Mouse (Mus musculus): Measurements from ENCODE around the gene Sec14l4.
A peak's percentile ranks its signal among the peaks of the same experiment; 100 is the strongest.

Gene Sec14l4

DNA sequence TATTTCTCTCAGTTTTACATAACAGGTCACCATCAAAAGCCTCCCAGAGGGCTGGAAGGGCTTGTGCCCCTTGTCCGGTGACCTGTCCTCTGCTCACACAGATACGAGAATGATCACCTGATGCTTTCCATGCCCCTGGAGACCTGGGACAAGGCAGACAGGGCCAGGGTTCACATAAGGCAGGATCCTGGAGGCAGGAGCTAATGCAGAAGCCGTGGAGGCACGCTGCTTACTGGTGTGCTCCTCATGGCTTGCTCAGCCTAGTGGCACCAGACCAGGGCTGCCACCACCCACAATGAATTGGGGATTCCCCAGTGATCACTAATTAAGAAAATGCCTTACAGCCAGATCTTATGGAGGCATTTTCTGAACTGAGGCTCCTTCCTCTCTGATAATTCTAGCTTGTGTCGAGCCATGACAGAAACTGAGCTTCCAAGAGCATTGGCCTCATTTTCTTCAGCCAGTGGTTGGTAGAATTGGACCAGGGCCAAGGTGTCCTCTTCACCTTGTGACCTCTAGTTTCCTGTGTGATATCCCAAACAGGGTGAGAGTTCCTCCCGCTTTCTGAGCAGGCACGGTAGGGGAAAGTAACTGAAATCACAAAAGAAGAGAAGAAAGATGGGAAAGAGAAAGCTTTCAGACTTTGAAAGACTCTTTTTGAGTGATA is 47.1 kb downstream of the Sec14l4 start:
- DNase-seq (ENCODE audit: extremely low spot score) = no peak

DNA sequence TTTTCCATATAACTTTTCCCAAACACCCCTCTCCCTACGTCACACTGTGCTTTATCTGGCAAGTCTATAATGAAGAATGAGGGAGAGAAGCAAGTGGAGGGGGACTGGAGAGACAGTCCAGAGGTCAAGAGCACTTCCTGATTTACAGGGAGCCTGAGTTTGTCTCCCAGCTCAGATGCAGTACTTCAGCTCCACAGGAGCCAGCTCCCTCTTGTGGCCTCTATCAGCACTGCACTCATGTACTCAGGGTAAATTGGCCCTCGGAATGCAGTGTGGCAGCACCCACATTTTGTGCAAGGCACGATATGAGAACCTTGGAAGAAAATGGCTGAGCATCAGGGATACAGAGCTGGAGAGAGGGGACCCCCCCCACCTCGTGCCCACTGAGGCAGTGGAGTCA is 49.0 kb downstream of the Sec14l4 start:
- DNase-seq (ENCODE audit: extremely low spot score) = peak; percentile 44

- DNase-seq (ENCODE audit: extremely low spot score) = peak; percentile 69
Measured at GRCm38 (mm10) chr11:4083316-4084078, 52.2 kb downstream of the Sec14l4 start.

DNA sequence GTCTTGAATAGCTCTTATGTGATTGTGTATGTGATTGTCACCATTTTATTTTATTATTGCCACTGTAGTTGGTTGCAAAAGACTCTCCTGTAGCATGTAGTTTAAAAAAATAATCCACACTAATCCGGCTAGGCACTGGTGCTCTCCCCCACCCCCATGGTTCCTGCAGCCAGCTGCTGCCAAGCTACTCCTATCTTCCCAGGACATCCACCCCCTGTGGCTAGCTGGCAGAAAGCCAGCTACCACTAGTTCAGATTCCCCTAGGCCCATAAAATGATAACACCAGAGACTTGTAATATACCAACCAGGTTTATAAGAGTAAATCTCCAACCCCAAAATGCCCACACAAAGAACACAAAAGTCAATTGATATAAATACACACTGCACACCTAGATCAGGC is 55.0 kb downstream of the Sec14l4 start:
- DNase-seq (ENCODE audit: extremely low spot score) = no peak

- DNase-seq (ENCODE audit: extremely low spot score) = no peak
Measured at GRCm38 (mm10) chr11:4087267-4087666, 56.0 kb downstream of the Sec14l4 start.

- DNase-seq (ENCODE audit: extremely low spot score) = no peak
Measured at GRCm38 (mm10) chr11:4093459-4094377, 62.5 kb downstream of the Sec14l4 start.

- DNase-seq (ENCODE audit: extremely low spot score) = peak; percentile 68
Measured at GRCm38 (mm10) chr11:4094378-4095170, 63.3 kb downstream of the Sec14l4 start.

DNA sequence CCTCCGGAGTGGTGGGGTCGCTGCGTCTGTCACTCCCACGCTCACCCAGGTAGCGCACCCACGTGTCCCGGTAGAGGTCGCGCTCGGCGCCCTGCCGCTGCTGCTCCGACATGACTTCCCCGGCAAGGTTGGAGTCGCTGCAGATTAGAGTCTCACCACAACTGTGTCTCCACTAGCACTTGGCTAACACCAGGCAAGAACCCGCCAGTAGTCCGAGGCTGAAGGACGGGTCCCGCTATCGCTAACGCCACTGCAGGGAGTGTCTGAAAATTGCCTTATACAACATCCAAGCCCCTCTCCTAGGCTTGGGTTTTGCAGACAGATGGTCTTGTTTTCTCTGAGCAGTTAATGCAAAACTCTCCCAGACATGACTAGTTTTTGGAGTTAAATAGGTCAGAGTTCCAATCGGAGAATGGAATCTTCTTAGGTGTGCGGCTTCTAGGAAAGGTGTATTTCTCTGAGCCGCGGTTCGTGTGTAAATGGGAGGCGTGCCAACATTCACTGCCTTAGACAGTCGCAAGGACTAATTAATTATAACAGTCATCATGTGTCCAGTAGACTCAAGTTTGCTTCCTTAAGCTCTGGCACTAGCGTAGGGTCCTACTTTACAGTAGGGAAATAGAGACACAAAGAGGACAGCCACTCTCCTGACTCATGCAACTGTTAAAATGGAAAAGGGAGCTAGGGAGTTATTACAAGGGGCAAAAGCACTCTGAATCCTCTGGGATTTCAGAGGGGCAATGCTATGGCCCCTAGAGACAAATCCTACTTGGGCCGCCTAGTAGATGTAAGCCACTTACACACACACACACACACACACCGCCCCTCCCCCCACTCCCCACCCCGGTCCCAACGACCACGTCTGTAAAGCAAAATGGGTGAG is 64.2 kb downstream of the Sec14l4 start, which contains the start of gene Mtfp1:
TSS of gene Mtfp1 (minus strand) at position 275 of the 883 bp plus-strand sequence.
- DNase-seq (ENCODE audit: extremely low spot score) = peak; percentile 68

GRCm38 (mm10) chr11:4096054-4096984 is 65.1 kb downstream of the Sec14l4 start:
- peak; percentile 96 for DNase-seq (ENCODE audit: extremely low spot score)

DNA sequence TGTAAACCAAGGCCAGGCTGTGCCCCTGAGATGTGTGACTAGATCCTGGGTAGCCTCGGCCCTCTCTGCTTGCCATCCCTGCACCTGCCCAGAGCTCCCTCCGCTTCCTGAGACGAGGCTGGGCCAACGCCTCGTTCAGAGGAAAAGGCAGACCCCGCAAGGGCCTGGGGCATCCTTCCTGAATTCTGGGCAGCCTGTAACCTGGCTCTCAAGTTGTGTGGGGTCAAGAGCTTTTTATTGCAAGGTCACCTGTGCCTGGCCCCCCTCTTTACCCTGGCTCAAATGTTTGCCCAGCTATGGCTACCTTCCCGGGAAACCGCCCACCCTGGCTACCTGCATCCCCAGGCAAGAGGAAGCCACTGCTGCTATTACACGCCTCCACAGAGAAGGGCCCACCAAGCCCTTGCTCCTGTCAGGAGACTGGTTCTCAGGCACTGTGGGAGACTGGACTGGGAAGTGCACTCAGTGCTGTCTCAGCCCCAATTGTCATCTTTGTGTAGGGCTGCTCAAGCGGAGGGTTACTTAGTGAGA is 65.9 kb downstream of the Sec14l4 start:
- no peak for DNase-seq (ENCODE audit: extremely low spot score)
